Mouse (Mus musculus) retina, postnatal 7 days (tissue): Measurements from ENCODE around the gene Ptges.

Experiments used
- DNase-seq: peaks from one replicate; pipeline ENCODE4 v3.0.0-alpha.2; 2012; ENCODE audit warnings: low read depth, low spot score

Ptges gene

DNA sequence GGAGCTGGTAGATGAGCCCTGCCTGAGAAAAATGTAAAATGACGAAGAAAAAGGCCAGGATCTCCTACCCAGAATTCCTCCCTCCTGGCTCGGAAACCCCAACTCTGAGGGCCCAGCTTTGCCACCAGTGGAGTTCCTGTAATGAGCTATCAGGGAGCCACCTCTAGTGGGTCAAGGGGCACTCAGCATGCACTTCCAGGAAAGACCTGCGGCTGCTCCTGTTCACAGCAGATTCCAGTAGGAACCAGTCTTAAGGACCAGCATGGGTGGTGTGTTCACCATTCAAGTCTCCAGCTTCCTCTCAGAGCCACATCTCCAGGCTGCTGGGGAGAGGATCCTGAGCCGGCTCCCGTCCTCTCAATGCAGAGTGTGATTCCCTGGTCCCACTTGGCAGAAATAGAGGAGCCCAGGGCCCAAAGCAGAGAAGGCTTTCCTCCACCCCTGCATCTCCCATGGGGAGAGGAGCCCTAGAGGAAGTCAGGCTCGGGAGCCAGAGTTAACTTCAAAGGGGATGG, 28.0 kb downstream of the Ptges start:
- DNase-seq: no peak

DNA sequence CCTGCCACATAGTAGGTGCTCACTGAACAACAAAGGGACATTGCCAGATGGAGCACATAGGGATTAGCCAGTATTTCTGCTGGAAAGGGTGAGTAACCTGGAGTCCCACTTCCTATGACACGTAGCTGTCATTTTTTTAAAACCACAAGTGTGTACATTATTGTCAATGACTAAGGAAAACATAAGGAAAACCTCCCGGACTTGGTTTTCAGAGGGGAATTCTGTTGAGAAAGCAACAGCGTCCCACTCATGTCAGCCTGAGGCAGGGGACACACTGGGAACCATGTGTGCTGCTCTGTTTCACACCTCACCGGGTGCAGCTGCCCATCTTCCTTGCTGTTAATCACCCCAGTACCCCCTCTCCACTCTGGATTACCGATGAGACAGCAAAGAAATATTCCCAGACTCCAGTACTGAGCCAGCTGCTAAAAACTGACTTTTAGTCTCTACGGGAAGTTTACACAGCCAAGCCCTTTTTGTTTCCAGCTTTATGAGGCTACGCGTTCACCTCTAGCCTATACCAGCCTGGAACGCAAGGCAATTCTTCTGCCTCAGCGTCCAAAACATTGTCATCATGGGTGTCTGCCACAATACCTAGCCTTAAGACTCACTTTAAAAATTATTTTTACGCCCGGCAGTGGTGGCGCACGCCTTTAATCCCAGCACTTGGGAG, 30.1 kb downstream of the Ptges start:
- DNase-seq: no peak

GRCm38 (mm10) chr2:30897291-30897690, 32.4 kb downstream of the Ptges start:
- DNase-seq: no peak

- DNase-seq: no peak
Measured at GRCm38 (mm10) chr2:30893946-30894345, 35.7 kb downstream of the Ptges start.

- no peak for DNase-seq
Measured at GRCm38 (mm10) chr2:30893399-30893798, 36.3 kb downstream of the Ptges start.

DNA sequence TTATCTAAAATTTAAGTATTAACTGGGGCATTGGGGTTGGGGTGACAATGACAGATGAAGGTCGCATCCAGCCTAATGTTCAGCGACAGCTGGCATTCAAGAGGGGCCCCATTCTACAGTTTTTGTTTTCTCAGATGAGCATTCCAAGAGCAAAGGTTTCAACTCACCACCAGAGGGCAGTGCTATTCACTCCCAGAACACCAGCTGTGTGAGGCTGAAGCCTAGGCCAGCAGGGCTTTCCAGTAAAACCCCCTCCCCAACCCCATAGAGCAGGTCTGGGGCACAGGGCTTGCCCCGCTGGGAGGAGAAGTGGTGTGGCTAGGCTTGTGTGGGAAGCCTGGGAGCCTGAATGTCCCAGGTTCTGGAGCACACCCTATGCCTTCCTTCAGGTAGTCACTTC, 38.7 kb downstream of the Ptges start:
- peak; percentile 58 for DNase-seq

DNA sequence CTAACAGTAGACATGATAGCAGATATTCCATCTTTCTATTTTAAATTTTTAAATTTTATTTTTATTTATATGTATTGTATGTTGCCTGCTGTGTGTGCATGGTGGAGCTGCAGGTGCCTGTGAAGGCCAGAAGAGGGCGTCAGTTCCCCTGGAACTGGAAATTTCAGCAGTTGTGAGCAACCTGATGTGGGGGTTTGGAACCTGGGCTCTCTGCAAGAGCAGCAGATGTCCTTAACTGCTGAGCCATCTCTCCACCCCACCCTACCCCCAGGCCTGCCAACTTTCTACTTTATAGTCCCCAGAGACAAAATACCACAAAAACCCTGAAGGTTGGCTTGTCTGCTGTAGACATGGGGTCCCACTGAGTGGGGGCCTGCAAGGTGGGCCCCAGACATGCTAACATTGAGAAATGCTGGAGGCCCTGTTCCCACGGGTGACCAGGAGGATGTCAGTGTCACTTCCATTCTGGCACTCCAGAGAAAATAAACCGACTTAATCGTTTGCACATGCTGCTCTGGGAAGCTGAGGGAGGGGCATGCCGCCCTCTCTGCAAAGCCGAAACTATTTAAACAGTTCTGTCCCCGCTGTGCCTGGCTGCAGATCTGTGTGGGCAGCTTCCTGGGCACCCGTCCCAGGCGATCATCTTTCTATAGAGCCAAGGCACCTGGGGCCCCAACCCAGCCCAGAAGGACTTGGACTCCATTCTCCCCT, 44.1 kb downstream of the Ptges start:
- DNase-seq: no peak

DNA sequence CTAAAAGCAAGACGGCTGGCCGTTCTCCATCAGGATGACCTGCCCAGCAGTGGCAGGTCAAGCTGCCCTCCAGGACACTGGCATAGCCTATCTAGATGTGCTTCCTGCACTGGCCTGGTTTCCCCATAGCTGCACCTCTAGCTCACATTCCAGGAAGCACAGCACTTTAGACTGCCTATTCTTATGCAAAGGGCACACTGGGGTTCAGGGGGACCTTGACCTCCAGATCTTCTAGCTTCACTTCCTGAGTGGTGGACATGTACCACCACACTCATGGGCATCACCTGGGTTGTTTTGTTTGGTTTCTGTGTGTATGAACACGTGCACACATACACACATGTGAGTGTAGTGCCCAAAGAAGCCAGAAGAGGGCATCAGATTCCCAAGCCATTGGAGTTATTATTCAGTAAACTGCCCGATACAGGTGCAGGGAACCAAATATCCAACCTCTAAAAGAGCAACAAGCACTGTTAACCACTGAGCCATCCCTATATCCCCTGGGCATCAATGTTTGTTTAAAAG, 44.8 kb downstream of the Ptges start:
- DNase-seq: no peak

DNA sequence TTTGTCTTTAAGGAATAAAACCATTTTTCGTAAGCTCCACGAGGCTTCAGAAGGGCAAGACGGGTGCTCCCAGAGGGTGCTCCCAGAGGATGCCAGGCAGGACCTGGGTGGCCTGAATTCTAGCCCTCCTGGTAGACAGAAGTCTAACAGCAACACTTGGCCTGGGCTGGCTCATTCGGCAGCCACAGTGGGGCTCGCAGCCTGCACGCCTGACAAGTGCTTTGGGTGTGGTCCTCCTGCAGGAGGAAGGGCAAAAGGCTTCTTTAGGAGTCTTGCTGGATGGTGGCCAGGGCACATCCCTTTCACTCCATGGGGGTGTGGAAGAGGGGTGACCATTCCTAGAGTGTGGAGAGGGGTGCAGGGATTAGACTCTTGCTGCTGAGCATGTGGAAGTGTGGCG, 48.4 kb downstream of the Ptges start:
- DNase-seq: no peak

- DNase-seq: no peak
Measured at GRCm38 (mm10) chr2:30879481-30879880, 50.2 kb downstream of the Ptges start.

DNA sequence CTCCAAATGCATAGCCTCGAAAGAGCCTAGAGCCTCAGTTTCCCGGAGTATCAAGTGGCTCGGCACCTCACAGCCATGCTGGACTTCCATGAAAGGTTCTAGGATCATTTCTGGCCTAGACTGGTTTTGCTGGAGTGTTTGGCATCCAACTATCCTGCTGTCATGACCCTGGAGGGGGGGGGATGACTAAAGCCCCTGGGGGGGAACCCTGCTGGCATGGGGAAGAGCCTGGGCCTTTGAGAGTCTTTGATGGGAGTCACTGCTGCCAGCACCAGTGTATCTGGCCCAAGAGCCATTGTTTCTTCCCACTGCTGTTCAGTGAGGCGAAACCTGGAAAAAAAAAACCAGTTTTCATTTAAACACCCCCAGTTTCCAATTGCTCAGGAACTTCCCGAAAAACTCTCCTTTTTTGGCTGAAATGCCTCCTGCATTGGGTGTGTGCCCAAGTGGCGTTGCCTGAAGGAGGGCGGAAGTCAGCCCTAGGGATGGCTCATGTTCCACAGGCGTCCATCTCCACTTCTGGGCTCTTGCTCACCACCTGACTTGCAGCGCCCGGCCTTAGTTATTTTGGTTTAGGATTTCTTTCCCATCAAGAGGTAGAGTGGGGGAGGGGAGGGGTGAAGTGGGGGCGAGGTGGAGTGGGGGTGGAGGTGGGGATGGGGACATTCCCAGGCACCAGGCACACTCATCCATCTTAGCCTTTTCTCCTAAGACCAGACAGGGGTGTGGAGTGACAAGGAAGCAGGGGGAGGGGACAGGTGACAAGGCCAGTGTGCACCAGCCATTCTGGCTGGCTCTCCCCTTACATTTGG, 53.8 kb downstream of the Ptges start:
- DNase-seq: no peak

DNA sequence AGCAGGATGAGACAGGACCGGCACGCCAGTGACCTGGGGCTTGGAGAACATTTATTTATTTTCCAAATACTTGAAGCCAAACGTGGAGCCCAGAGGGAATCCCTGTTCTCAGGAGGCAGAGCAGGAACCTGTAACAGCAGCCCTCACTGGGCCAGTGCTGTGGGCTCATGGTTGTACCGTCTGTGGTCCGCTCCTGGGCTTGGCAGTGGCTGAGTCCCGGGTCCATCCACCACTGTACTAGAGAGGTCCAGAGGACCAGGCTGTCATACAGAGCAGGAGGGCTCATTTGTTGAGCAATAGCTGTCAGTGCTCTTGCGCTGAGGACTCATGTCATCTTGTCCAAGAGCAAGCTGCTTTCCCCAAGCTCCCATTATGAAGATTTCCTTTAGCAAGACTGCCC, 54.6 kb downstream of the Ptges start:
- no peak for DNase-seq

DNA sequence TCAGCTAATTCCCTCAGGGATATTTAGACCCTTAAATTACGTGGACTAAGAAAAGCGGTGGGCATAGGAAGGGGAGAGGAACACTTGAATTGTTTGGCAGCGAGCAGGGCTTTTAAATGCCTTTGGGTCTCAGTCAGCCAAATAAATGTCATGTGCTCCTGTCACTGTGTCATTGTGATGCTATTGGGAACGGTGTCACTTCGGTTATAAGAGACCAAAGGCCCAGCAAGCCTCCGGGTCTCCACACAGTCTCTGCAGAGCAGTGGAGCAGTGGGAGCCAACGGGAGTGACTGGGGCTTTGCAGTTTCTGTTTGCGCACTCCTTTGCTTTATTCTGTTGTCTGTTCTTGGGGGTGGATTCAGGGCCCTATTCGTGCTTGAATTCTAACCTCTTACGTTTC, 55.2 kb downstream of the Ptges start:
- DNase-seq: no peak

- no peak for DNase-seq
Measured at GRCm38 (mm10) chr2:30872669-30873068, 57.0 kb downstream of the Ptges start.

DNA sequence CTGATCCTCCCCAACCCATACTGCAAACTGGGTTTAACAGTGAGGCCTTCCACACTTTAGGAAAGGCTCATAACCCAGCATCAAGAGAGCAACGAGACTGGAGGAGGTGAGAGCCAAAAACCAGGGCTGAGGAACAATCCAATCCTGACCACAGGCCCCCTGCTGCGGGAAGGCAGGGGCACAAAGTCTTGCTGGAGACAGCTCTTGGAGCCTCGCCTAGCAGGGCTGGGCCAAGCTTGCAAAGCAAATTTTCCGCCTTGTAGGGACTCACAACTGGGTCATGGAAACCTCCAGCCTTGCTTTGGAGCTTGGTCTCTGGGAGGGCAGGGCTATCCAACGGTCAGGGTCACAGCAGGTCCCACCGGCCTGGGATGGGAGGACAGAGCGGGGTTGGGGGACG, 58.8 kb downstream of the Ptges start:
- no peak for DNase-seq

DNA sequence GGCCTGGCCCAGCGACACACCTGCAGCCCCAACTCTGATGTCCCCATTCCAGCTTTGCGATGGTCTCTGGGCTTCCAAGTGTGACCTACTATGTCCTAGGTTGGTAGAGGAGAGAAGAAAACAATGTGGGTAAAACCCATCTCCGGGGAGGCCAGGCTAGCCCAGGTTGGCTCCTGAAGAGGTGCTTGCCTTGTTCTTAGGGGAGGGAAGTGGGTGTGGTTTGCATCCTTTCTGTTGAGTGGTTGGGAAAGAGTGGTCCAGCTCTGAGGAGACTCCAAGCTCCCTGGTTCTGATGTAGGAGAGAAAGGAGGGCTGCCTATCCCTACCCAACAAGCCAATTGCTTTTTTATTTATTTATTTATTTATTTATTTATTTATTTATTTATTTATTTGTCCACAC, 64.2 kb downstream of the Ptges start:
- no peak for DNase-seq

- DNase-seq: no peak
Measured at GRCm38 (mm10) chr2:30864968-30865381, 64.7 kb downstream of the Ptges start.

GRCm38 (mm10) chr2:30863574-30863973, 66.1 kb downstream of the Ptges start:
- DNase-seq: no peak

DNA sequence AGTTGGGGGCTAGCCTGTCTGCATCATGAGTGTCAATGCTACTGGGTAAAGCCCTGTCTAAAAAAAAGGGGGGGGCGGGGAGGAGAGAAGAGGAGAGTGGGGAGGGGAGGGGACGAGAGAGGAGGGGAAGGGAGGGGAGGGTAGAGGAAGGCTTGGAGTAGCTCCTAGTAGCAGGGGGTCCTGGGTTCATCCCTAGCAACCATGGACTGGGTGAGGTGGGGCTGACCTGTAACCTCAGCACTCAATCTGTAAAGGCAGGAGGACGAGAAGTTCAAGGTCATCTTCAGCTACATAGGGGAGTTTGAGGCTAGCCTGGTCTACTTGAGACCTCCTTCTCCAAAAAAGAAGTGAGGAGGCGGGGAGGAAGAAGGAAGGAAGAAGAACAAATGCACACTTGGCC, 67.6 kb downstream of the Ptges start:
- no peak for DNase-seq

- DNase-seq: no peak
Measured at GRCm38 (mm10) chr2:30859782-30860181, 69.9 kb downstream of the Ptges start.

DNA sequence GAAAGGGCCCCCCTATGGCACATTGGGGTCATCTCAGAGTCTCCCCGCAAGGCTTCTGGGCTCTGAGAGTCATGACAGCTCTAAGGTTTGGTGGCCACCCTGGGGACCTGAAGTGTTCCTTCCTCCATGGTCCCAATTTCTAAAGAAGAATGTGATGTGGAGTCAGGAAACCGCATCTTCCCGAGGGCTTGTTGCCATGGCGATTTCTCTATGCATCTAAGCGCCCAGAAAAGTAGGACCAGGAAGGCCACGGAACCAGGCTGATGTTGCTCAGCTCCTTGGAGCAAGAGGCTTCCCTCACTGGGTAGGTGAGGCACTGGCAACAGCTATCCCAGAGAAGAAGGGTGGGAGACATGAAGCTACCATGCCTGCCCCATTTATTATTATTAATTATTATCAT, 72.6 kb downstream of the Ptges start:
- DNase-seq: no peak

GRCm38 (mm10) chr2:30852771-30853313, 76.8 kb downstream of the Ptges start:
- DNase-seq: no peak
